Mouse (Mus musculus): ENCODE data around the gene Clhc1. TPM values are rescaled to one million over a fixed set of nuclear protein-coding genes. Genes with fewer than 3 reads are reported as not detected.
A peak's percentile ranks its signal among the peaks of the same experiment; 100 is the strongest.

Gene Clhc1
- total RNA-seq, 2 experiments from 2014 or later: not detected

- DNase-seq: no peak
Observed at GRCm38 (mm10) chr11:29560452-29560851, 12.7 kb downstream of the Clhc1 start.

GRCm38 (mm10) chr11:29560990-29561389 is 13.2 kb downstream of the Clhc1 start:
- intact Hi-C loops (cut with DNase I): no loop called here
- no peak for DNase-seq

More at GRCm38 (mm10) chr11:29560452-29560851, 12.7 kb downstream of the Clhc1 start:
- intact Hi-C loops (cut with DNase I): no loop called here

- intact Hi-C loops (cut with DNase I): no loop called here
- no peak for DNase-seq
Observed at GRCm38 (mm10) chr11:29563406-29563805, 15.7 kb downstream of the Clhc1 start.

- intact Hi-C loops (cut with DNase I): no loop called here
- DNase-seq: no peak
Observed at GRCm38 (mm10) chr11:29571536-29571935, 23.8 kb downstream of the Clhc1 start.

GRCm38 (mm10) chr11:29572656-29573055 is 24.9 kb downstream of the Clhc1 start:
- intact Hi-C loops (cut with DNase I): no loop called here
- DNase-seq: no peak

- DNase-seq: peak; percentile 6 to 37
- intact Hi-C loops (cut with DNase I): loop anchor here (5.0 kb wide), 2 partner anchors 113 to 308 kb away; partner anchors contain the start of gene Rtn4
Observed at GRCm38 (mm10) chr11:29579610-29580009, 31.9 kb downstream of the Clhc1 start.

GRCm38 (mm10) chr11:29595217-29595616 is 47.5 kb downstream of the Clhc1 start:
- DNase-seq: no peak
- intact Hi-C loops (cut with DNase I): no loop called here

- DNase-seq: no peak
- intact Hi-C loops (cut with DNase I): no loop called here
Observed at GRCm38 (mm10) chr11:29597159-29597558, 49.4 kb downstream of the Clhc1 start.

GRCm38 (mm10) chr11:29599000-29599399 is 51.2 kb downstream of the Clhc1 start:
- intact Hi-C loops (cut with DNase I): no loop called here
- DNase-seq: no peak

- DNase-seq: no peak
- intact Hi-C loops (cut with DNase I): loop anchor here (10.0 kb wide), 1 partner anchor 91 kb away; the partner anchor contains the start of gene Rtn4
Observed at GRCm38 (mm10) chr11:29603581-29603980, 55.8 kb downstream of the Clhc1 start.

- intact Hi-C loops (cut with DNase I): loop anchor here (10.0 kb wide), 1 partner anchor 87 kb away; the partner anchor contains the start of gene Rtn4
- DNase-seq: no peak
Observed at GRCm38 (mm10) chr11:29607465-29607990, 59.8 kb downstream of the Clhc1 start.

GRCm38 (mm10) chr11:29609756-29610468 is 62.2 kb downstream of the Clhc1 start:
- intact Hi-C loops (cut with DNase I): loop anchor here (10.0 kb wide), 1 partner anchor 85 kb away; the partner anchor contains the start of gene Rtn4
- DNase-seq: no peak

GRCm38 (mm10) chr11:29612007-29612406 is 64.3 kb downstream of the Clhc1 start:
- intact Hi-C loops (cut with DNase I): no loop called here
- no peak for DNase-seq

- intact Hi-C loops (cut with DNase I): no loop called here
- DNase-seq: no peak
Observed at GRCm38 (mm10) chr11:29613185-29613735, 65.5 kb downstream of the Clhc1 start.

GRCm38 (mm10) chr11:29614217-29614924 is 66.6 kb downstream of the Clhc1 start:
- DNase-seq: no peak
- intact Hi-C loops (cut with DNase I): no loop called here

GRCm38 (mm10) chr11:29622030-29622790 is 74.5 kb downstream of the Clhc1 start:
- no peak for DNase-seq
- intact Hi-C loops (cut with DNase I): no loop called here

GRCm38 (mm10) chr11:29623327-29623726 is 75.6 kb downstream of the Clhc1 start:
- intact Hi-C loops (cut with DNase I): no loop called here
- DNase-seq: no peak

GRCm38 (mm10) chr11:29626541-29626940 is 78.8 kb downstream of the Clhc1 start:
- intact Hi-C loops (cut with DNase I): no loop called here
- DNase-seq: no peak

GRCm38 (mm10) chr11:29627706-29628105 is 80.0 kb downstream of the Clhc1 start:
- DNase-seq: no peak
- intact Hi-C loops (cut with DNase I): no loop called here
